Mouse (Mus musculus): ENCODE measurements around the gene Slc13a1.

GRCm38 (mm10) chr6:24122632-24123031, 45.3 kb downstream of the Slc13a1 start:
- TF ChIP-seq CTCF (IDR thresholded peaks at IDR 0.05; ENCODE audit: control insufficient read depth, insufficient read depth, insufficient replicate concordance, low read depth, low read length) (no peak), POLR2A (IDR thresholded peaks at IDR 0.05; ENCODE audit: control insufficient read depth, low read depth, low read length) (no peak)
